Mouse (Mus musculus) liver, embryonic 13.5 days (tissue): Measurements from ENCODE around the gene U2af2. TPM values are rescaled to one million over a fixed set of nuclear protein-coding genes. Genes with fewer than 3 reads are reported as not detected.
A peak's percentile ranks its signal among the peaks of the same experiment; 100 is the strongest.

ENCODE experiments used
- ATAC-seq: fragments of 200-750 bp; cut with Nextera tagmentation; 2 replicates; pipeline ENCODE4 v1.8.0; 2017; ENCODE audit warnings: low read depth, mild to moderate bottlenecking, moderate number of reproducible peaks, moderate library complexity
- DNase-seq: peaks from one replicate; pipeline ENCODE4 v3.0.0; 2022
- H3K27ac ChIP-seq: fragments of 300-500 bp; sonication (generic); 2 replicates; pipeline ENCODE4 v1.5.1; 2015; ENCODE audit warnings: moderate library complexity, mild to moderate bottlenecking, inconsistent platforms
- H3K27me3 ChIP-seq: fragments of 300-500 bp; sonication (generic); 2 replicates; pipeline ENCODE4 v1.6.1; 2015; ENCODE audit warnings: mild to moderate bottlenecking, inconsistent platforms
- H3K36me3 ChIP-seq: fragments of 300-500 bp; sonication (generic); 2 replicates; pipeline ENCODE4 v1.6.1; 2015; ENCODE audit warnings: mild to moderate bottlenecking, inconsistent platforms
- H3K4me1 ChIP-seq: fragments of 300-500 bp; sonication (generic); replicated peaks from 2 replicates; pipeline ENCODE4 v1.6.1; 2015; ENCODE audit warnings: inconsistent platforms
- H3K4me2 ChIP-seq: fragments of 300-500 bp; sonication (generic); 2 replicates; pipeline ENCODE4 v1.6.1; 2015; ENCODE audit warnings: inconsistent platforms, mild to moderate bottlenecking, moderate library complexity
- H3K4me3 ChIP-seq: fragments of 300-500 bp; sonication (generic); replicated peaks from 2 replicates; pipeline ENCODE4 v1.5.1; 2015; ENCODE audit warnings: mild to moderate bottlenecking, inconsistent platforms
- H3K9ac ChIP-seq: fragments of 300-500 bp; sonication (generic); 2 replicates; pipeline ENCODE4 v1.6.1; 2015; ENCODE audit warnings: mild to moderate bottlenecking, inconsistent platforms
- H3K9me3 ChIP-seq: fragments of 300-500 bp; sonication (generic); replicated peaks from 2 replicates; pipeline ENCODE4 v1.6.1; 2016; ENCODE audit warnings: inconsistent platforms
- WGBS: fragments of 180-500 bp; shearing (Covaris S2); methylation state at CpG from one replicate; pipeline ENCODE4 v1.1.7; 2015; ENCODE audit not compliant: insufficient replicate concordance; 5-methylcytosine and 5-hydroxymethylcytosine counted together
- polyA plus RNA-seq: library from polyadenylated mRNA; unstranded; fragments of >200 nt; fragmentation: Nextera tagmentation; extraction: Ambion mirVana; gene quantifications from 2 replicates; pipeline ENCODE4 v1.2.1, GENCODE M21; 2015

The U2af2 gene
- polyA plus RNA-seq, 1 experiment from 2014 or later: 79.1 TPM

- ATAC-seq (no peak), DNase-seq (no peak)
- H3K4me2 ChIP-seq: peak overlapping the region; percentile 75
- H3K27me3 ChIP-seq: no peaks in the 10 kb centered on the region
- peaks cover 27% of the 10 kb centered on the region for H3K4me1 ChIP-seq
- peak overlapping the region; percentile 74 for H3K4me3 ChIP-seq
- H3K9me3 ChIP-seq: no peaks in the 10 kb centered on the region
- 70% methylated on average over 8 of the region's 8 CpGs for WGBS
- H3K27ac ChIP-seq: peak overlapping the region; percentile 88
- H3K9ac ChIP-seq: peak overlapping the region; percentile 76
- H3K36me3 ChIP-seq: peaks cover 30% of the 10 kb centered on the region
Measured at GRCm38 (mm10) chr7:5037467-5037866, 24.5 kb upstream of the U2af2 start.

DNA sequence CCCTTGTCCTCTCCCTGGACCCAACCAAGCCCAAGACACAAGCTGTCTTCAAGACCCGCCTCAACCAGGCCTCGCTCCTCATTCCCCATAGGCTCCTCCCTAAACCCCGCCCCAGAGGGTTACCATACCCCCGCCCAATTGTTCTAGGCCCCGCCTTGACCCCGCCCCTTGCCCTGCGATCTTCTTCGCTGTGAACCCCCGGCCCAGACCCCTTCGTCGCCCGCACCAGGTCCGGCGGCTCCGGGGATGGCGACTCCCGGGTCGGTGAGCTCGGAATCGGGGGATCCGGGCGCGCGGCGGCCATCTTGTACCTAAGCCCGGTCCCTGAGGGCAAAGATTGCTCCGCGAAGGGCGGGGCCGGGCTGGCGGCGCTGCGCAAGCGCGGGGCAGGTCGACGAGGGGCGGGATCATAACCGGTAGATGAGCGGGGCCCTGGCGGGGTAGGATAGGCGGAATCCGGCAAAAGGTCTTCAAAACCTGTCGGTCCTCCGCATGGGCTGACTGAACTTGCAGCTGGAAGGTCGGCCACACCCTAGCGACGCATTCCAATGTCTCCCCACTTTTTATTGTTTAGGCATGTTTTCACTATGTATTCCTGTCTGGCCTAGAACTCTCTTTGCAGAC, 23.7 kb upstream of the U2af2 start, which contains the start of gene Zfp784:
TSS of gene Zfp784 (minus strand) at position 338 of the 624 bp plus-strand sequence.
- Histone ChIP-seq H3K36me3 (peaks cover 22% of the 10 kb centered on the region), H3K4me1 (peaks cover 27% of the 10 kb centered on the region), H3K27me3 (no peaks in the 10 kb centered on the region), H3K9me3 (no peaks in the 10 kb centered on the region), H3K9ac (peak within 1 kb of the TSS; percentile 76), H3K4me3 (peak within 1 kb of the TSS; percentile 74), H3K4me2 (peak within 1 kb of the TSS; percentile 75), H3K27ac (peak within 1 kb of the TSS; percentile 88)
- ATAC-seq (peak; percentile 98), DNase-seq (peak; percentile 92)
- under 1% methylated on average over 48 of the region's 48 CpGs for WGBS

DNA sequence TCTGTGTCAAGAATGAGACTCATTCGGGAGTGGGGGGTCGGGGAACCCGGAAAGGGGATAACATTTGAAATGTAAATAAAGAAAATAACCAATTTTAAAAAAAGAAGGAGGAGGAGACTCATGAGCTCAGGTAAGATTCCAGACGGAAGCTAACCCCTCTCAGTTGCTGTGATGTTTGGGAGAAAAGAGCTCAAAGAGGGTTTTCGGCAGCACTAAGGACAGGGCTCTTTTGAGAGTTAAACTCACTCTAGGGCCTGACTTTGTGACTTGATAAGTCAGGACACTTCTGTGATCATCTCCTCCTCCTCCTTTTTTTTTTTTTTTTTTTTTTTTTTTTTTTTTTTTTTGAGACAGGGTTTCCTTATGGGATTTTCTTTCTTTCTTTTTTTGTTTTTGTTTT, 23.0 kb upstream of the U2af2 start:
- Histone ChIP-seq H3K4me2 (peak overlapping the region; percentile 75), H3K4me1 (peaks cover 27% of the 10 kb centered on the region), H3K27ac (peak overlapping the region; percentile 88), H3K9me3 (no peaks in the 10 kb centered on the region), H3K27me3 (no peaks in the 10 kb centered on the region), H3K36me3 (peaks cover 15% of the 10 kb centered on the region; the same call in 1 of the 2 replicates), H3K4me3 (peak overlapping the region; percentile 74), H3K9ac (peak overlapping the region; percentile 76)
- DNase-seq (no peak), ATAC-seq (no peak)
- WGBS: 31% methylated on average over 5 of the region's 5 CpGs

DNA sequence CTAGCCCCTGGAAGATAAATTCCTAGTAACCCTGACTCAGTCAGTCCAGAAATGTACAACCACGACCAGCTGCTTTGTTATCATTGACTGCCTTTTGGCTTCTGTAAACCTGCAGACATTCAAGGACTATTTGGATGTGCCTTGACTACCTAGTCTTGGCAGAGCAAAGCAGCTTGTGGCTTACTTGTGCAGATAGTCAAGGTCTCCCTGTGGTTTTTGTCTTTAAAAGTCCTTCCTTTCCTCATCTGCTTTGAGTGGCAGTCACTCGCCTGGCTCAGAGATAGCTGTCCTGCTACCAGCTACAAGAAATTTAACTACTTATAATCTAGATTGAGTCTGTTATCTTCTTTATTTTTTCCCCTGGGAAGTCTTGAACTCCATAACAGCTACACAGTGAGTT, 17.0 kb upstream of the U2af2 start:
- 24% methylated on average over 2 of the region's 2 CpGs for WGBS
- H3K4me2 ChIP-seq: no peak overlapping the region
- no peak overlapping the region for H3K4me3 ChIP-seq
- no peak overlapping the region for H3K27ac ChIP-seq
- peaks cover 15% of the 10 kb centered on the region for H3K27me3 ChIP-seq
- peaks cover under 1% of the 10 kb centered on the region; the same call in 1 of the 2 replicates for H3K4me1 ChIP-seq
- DNase-seq (no peak), ATAC-seq (no peak)
- H3K9ac ChIP-seq: no peak overlapping the region
- no peaks in the 10 kb centered on the region for H3K36me3 ChIP-seq
- H3K9me3 ChIP-seq: no peaks in the 10 kb centered on the region

GRCm38 (mm10) chr7:5046112-5046511, 15.8 kb upstream of the U2af2 start:
- no peaks in the 10 kb centered on the region for H3K9me3 ChIP-seq
- no peak overlapping the region for H3K27ac ChIP-seq
- H3K4me1 ChIP-seq: 0 out of 2 replicates have a peak, but pooled peaks cover 4% of the 10 kb centered on the region
- H3K36me3 ChIP-seq: no peaks in the 10 kb centered on the region
- no peak for ATAC-seq
- H3K4me3 ChIP-seq: no peak overlapping the region
- H3K27me3 ChIP-seq: peaks cover 27% of the 10 kb centered on the region
- DNase-seq: no peak
- no peak overlapping the region for H3K9ac ChIP-seq
- 65% methylated on average over 2 of the region's 2 CpGs for WGBS
- no peak overlapping the region for H3K4me2 ChIP-seq

GRCm38 (mm10) chr7:5047313-5047712, 14.6 kb upstream of the U2af2 start:
- no peak overlapping the region for H3K4me3 ChIP-seq
- H3K36me3 ChIP-seq: no peaks in the 10 kb centered on the region
- ATAC-seq (no peak), DNase-seq (no peak)
- peaks cover 39% of the 10 kb centered on the region for H3K27me3 ChIP-seq
- H3K9ac ChIP-seq: no peak overlapping the region
- H3K9me3 ChIP-seq: no peaks in the 10 kb centered on the region
- H3K4me1 ChIP-seq: peaks cover 10% of the 10 kb centered on the region
- 13% methylated on average over 2 of the region's 2 CpGs for WGBS
- no peak overlapping the region for H3K27ac ChIP-seq
- H3K4me2 ChIP-seq: no peak overlapping the region

- H3K4me3 ChIP-seq: peak within 1 kb of the TSS; percentile 63
- ATAC-seq (peak; percentile 53), DNase-seq (no peak)
- H3K9ac ChIP-seq: peak within 1 kb of the TSS; percentile 73
- H3K27ac ChIP-seq: no peak within 1 kb of the TSS
- H3K36me3 ChIP-seq: no peaks in the 10 kb centered on the region
- peak within 1 kb of the TSS; percentile 71 for H3K4me2 ChIP-seq
- H3K27me3 ChIP-seq: peaks cover 81% of the 10 kb centered on the region
- H3K9me3 ChIP-seq: no peaks in the 10 kb centered on the region
- 1% methylated on average over 65 of the region's 65 CpGs for WGBS
- peaks cover 28% of the 10 kb centered on the region for H3K4me1 ChIP-seq
Measured at GRCm38 (mm10) chr7:5051193-5052192, 10.4 kb upstream of the U2af2 start, which contains the start of gene Zfp580. Zfp580 (plus strand) TSS chr7:5051538.

- Histone ChIP-seq H3K9me3 (no peaks in the 10 kb centered on the region), H3K27ac (no peak overlapping the region), H3K4me2 (peak overlapping the region; percentile 71), H3K27me3 (peaks cover 90% of the 10 kb centered on the region), H3K9ac (0 out of 2 replicates have a peak overlapping the region, but pooled peaks have one; percentile 0), H3K36me3 (no peaks in the 10 kb centered on the region), H3K4me1 (peaks cover 32% of the 10 kb centered on the region), H3K4me3 (peak overlapping the region; percentile 63)
- DNase-seq (no peak), ATAC-seq (no peak)
- 3% methylated on average over 12 of the region's 12 CpGs for WGBS
Measured at GRCm38 (mm10) chr7:5052438-5052837, 9.5 kb upstream of the U2af2 start.

DNA sequence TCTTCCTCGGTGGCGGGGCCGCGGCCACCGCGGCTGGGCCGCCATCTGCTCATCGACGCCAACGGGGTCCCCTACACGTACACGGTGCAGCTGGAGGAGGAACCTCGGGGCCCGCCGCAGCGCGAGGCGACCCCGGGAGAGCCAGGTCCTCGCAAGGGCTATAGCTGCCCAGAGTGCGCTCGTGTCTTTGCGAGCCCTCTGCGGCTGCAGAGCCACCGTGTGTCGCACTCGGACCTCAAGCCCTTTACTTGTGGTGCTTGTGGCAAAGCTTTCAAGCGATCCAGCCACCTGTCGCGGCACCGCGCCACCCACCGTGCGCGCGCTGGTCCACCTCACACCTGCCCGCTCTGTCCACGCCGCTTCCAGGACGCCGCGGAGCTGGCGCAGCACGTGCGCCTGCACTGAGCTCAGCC, 9.0 kb upstream of the U2af2 start:
- ATAC-seq (0 out of 2 replicates have a peak, but pooled peaks have one; percentile 11), DNase-seq (no peak)
- Histone ChIP-seq H3K27me3 (peaks cover 95% of the 10 kb centered on the region), H3K36me3 (no peaks in the 10 kb centered on the region), H3K27ac (no peak overlapping the region), H3K9ac (peak overlapping the region; percentile 0; the same call in 1 of the 2 replicates), H3K4me1 (peaks cover 32% of the 10 kb centered on the region), H3K9me3 (no peaks in the 10 kb centered on the region), H3K4me3 (peak overlapping the region; percentile 63), H3K4me2 (peak overlapping the region; percentile 71)
- 7% methylated on average over 45 of the region's 45 CpGs for WGBS

DNA sequence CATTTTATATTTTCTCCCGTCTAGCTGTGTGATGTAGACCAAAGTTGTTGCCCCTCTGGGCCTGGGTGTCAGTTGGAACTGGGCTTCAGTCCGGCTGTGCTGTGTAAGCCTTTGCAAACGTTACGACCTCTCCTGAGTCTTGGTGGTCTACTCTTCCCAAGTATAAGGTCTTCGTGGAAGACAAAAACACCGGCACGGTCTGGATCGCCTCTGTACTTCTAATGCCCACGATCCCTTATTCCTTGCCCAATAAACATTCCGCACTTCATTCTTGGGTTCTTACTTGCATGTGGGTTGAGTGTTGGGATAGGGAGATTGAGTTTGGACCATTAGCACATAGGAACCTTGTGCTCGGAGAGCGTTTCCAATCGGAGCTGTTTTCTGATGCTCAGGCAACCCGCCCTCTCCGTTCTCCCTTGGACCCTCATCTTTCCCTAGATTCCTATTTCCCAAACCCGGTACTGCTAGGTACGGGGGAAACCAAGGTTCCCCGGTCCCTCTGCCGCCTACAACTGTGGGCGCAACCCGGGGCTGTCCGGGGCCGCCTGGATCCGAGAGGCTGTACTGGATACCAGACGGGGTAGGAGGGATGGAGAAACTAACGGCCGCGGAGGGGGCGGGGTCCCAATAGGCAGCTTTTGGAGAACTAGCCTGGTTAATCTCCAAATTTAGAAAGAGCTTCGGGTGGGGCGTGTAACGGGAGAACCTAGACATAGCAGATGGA, 8.3 kb upstream of the U2af2 start:
- no peak for DNase-seq
- 12% methylated on average over 32 of the region's 32 CpGs for WGBS
- no peak for ATAC-seq
- H3K27me3 ChIP-seq: peaks cover 100% of the 10 kb centered on the region
- no peaks in the 10 kb centered on the region for H3K36me3 ChIP-seq
- peak overlapping the region; percentile 71 for H3K4me2 ChIP-seq
- peak overlapping the region; percentile 63 for H3K4me3 ChIP-seq
- no peaks in the 10 kb centered on the region for H3K9me3 ChIP-seq
- no peak overlapping the region; the same call in 1 of the 2 replicates for H3K9ac ChIP-seq
- peaks cover 32% of the 10 kb centered on the region for H3K4me1 ChIP-seq
- no peak overlapping the region for H3K27ac ChIP-seq
